Mouse (Mus musculus) CH12.LX (cell line): Measurements from ENCODE around the gene Nat9. TPM values are rescaled to one million over a fixed set of nuclear protein-coding genes. Genes with fewer than 3 reads are reported as not detected.

ENCODE experiments used
- DNase-seq: peaks from one replicate; pipeline ENCODE4 v3.0.0-alpha.2; 2013; ENCODE audit errors: extremely low read depth
- H3K27ac ChIP-seq: 2 replicates; pipeline ENCODE4 v1.5.1; 2012; ENCODE audit warnings: low read depth, mild to moderate bottlenecking, control low read depth, moderate library complexity; ENCODE audit not compliant: insufficient read depth
- H3K27me3 ChIP-seq: replicated peaks from 2 replicates; pipeline ENCODE3; 2012; ENCODE audit warnings: inconsistent platforms
- H3K36me3 ChIP-seq, 2 experiments: replicated peaks in 1 of 2; 2 replicates each; pipeline versions ENCODE3 to v1.6.1; 2012; ENCODE audit warnings: inconsistent platforms in 1 of 2, low read length in 1 of 2, mild to moderate bottlenecking in 1 of 2, mixed read lengths in 1 of 2, moderate library complexity in 1 of 2; ENCODE audit not compliant: control insufficient read depth in 1 of 2, insufficient read depth in 1 of 2
- H3K4me1 ChIP-seq, 2 experiments: 2 replicates each; pipeline ENCODE4 v1.6.1; 2012; ENCODE audit warnings: inconsistent platforms in 1 of 2, moderate library complexity in 1 of 2; ENCODE audit not compliant: insufficient read depth in 2 of 2, control insufficient read depth in 1 of 2
- H3K4me2 ChIP-seq: 2 replicates; pipeline ENCODE4 v1.6.1; 2012; ENCODE audit warnings: low read depth, mild to moderate bottlenecking, control low read depth; ENCODE audit not compliant: poor library complexity, insufficient read depth, severe bottlenecking
- H3K4me3 ChIP-seq, 3 experiments: fragments of 150-350 bp in 1 of 3; sonication (generic) in 1 of 3; replicated peaks in 1 of 3; 2 replicates each; pipeline versions ENCODE3 to v1.5.1; 2011 to 2012; ENCODE audit warnings: low read depth in 2 of 3, low read length in 2 of 3, mild to moderate bottlenecking in 2 of 3, moderate library complexity in 2 of 3, control low read depth in 1 of 3, improper control_type of control experiment in 1 of 3, inconsistent platforms in 1 of 3, mixed read lengths in 1 of 3; ENCODE audit not compliant: poor library complexity in 1 of 3
- H3K79me2 ChIP-seq: replicated peaks from 2 replicates; pipeline ENCODE4 v1.6.1; 2012; ENCODE audit warnings: mild to moderate bottlenecking, moderate library complexity; ENCODE audit not compliant: control insufficient read depth, poor library complexity, insufficient read depth, severe bottlenecking; ENCODE audit errors: extremely low read depth
- H3K9ac ChIP-seq: 2 replicates; pipeline ENCODE4 v1.6.1; 2012; ENCODE audit warnings: low read depth, mild to moderate bottlenecking, control low read depth, moderate library complexity; ENCODE audit not compliant: insufficient read depth
- H3K9me3 ChIP-seq: replicated peaks from 2 replicates; pipeline ENCODE3; 2012; ENCODE audit warnings: low read length, inconsistent platforms, mixed read lengths
- CHD2 ChIP-seq: IDR thresholded peaks from 2 replicates; pipeline ENCODE4 v1.6.1; 2011; ENCODE audit warnings: low read length, improper control_type of control experiment
- CTCF ChIP-seq, 2 experiments: IDR thresholded peaks in 1 of 2; conservative IDR thresholded peaks in 1 of 2; 2 replicates each; pipeline ENCODE4 v1.5.1; 2011 to 2012; ENCODE audit warnings: low read depth in 2 of 2, low read length in 2 of 2, improper control_type of control experiment in 1 of 2, inconsistent platforms in 1 of 2, mild to moderate bottlenecking in 1 of 2, moderate library complexity in 1 of 2
- E2F4 ChIP-seq: IDR thresholded peaks from 2 replicates; pipeline ENCODE4 v1.6.1; 2011; ENCODE audit warnings: low read depth, low read length, improper control_type of control experiment; ENCODE audit not compliant: insufficient replicate concordance
- JUN ChIP-seq: IDR thresholded peaks from 2 replicates; pipeline ENCODE4 v1.6.1; 2011; ENCODE audit warnings: low read depth, mild to moderate bottlenecking, low read length, improper control_type of control experiment, moderate library complexity; ENCODE audit not compliant: insufficient read depth
- KAT2A ChIP-seq: IDR thresholded peaks from 2 replicates; pipeline ENCODE4 v1.6.1; 2012; ENCODE audit warnings: low read length, improper control_type of control experiment, inconsistent platforms; ENCODE audit not compliant: insufficient replicate concordance
- MAZ ChIP-seq: IDR thresholded peaks from 2 replicates; pipeline ENCODE4 v1.6.1; 2012; ENCODE audit warnings: low read depth, mild to moderate bottlenecking, inconsistent platforms, low read length, improper control_type of control experiment, moderate library complexity
- NRF1 ChIP-seq: IDR thresholded peaks from 2 replicates; pipeline ENCODE4 v1.6.1; 2014; ENCODE audit warnings: low read depth, mild to moderate bottlenecking, inconsistent platforms, low read length, improper control_type of control experiment, moderate library complexity
- PAX5 ChIP-seq: IDR thresholded peaks from 2 replicates; pipeline ENCODE4 v1.6.1; 2012; ENCODE audit warnings: low read length, inconsistent platforms, mixed read lengths
- POLR2AphosphoS2 ChIP-seq: IDR thresholded peaks from 2 replicates; pipeline ENCODE4 v1.6.1; 2011; ENCODE audit warnings: low read depth, low read length, improper control_type of control experiment
- SIN3A ChIP-seq: IDR thresholded peaks from 2 replicates; pipeline ENCODE4 v1.6.1; 2012; ENCODE audit warnings: low read length, improper control_type of control experiment, inconsistent platforms
- SMC3 ChIP-seq: IDR thresholded peaks from 2 replicates; pipeline ENCODE4 v1.6.1; 2011; ENCODE audit warnings: low read depth, low read length, improper control_type of control experiment
- TBP ChIP-seq: conservative IDR thresholded peaks from 2 replicates; pipeline ENCODE4 v1.6.1; 2011; ENCODE audit warnings: low read depth, low read length, improper control_type of control experiment
- TCF12 ChIP-seq: IDR thresholded peaks from 2 replicates; pipeline ENCODE4 v1.6.1; 2014; ENCODE audit warnings: low read depth, mild to moderate bottlenecking, inconsistent platforms, low read length, improper control_type of control experiment
- UBTF ChIP-seq: IDR thresholded peaks from 2 replicates; pipeline ENCODE4 v1.6.1; 2012; ENCODE audit warnings: low read depth, mild to moderate bottlenecking, inconsistent platforms, low read length, improper control_type of control experiment, moderate library complexity
- USF1 ChIP-seq: IDR thresholded peaks from 2 replicates; pipeline ENCODE4 v1.6.1; 2014; ENCODE audit warnings: low read depth, mild to moderate bottlenecking, inconsistent platforms, low read length, improper control_type of control experiment
- USF2 ChIP-seq: conservative IDR thresholded peaks from 2 replicates; pipeline ENCODE4 v1.6.1; 2011; ENCODE audit warnings: low read depth, low read length, improper control_type of control experiment
- ZC3H11A ChIP-seq: IDR thresholded peaks from 2 replicates; pipeline ENCODE4 v1.6.1; 2012; ENCODE audit warnings: low read depth, mild to moderate bottlenecking, inconsistent platforms, low read length, improper control_type of control experiment
- ZNF384 ChIP-seq: IDR thresholded peaks from 2 replicates; pipeline ENCODE4 v1.6.1; 2012; ENCODE audit warnings: low read depth, low read length, improper control_type of control experiment, inconsistent platforms
- dilution Hi-C: fragments of 300-500 bp; cut with MboI; formaldehyde crosslinking; loops from 2 replicates; pipeline ENCODE4 v1.14.3; 2020; ENCODE audit warnings: low sequenced_read_pairs; ENCODE audit not compliant: extremely low pct_unique_long_range_greater_than_20kb, extremely low pct_ligation_motif_present
- in situ Hi-C: fragments of 300-500 bp; cut with MboI; formaldehyde crosslinking; loops from 3 replicates; pipeline ENCODE4 v1.14.3; 2019; ENCODE audit warnings: low sequenced_read_pairs, low pct_ligation_motif_present, low pct_unique_long_range_greater_than_20kb, mixed read lengths
- polyA plus RNA-seq: library from polyadenylated mRNA; unstranded; fragments of >175 nt; gene quantifications from 2 replicates; pipeline ENCODE4 v1.2.1, GENCODE M21; 2012; ENCODE audit warnings: low read depth; ENCODE audit not compliant: insufficient read length
- total RNA-seq, 2 experiments: library from RNA; depleted of rRNA; stranded (reverse); fragments of 300-350 nt in 1 of 2; fragments of >200 nt in 1 of 2; gene quantifications; 2 replicates each; pipeline ENCODE4 v1.2.3; 2012 to 2014

The Nat9 gene
- total and polyA plus RNA-seq, 3 experiments: 24.1 to 74.0 (median 30.6) TPM

GRCm38 (mm10) chr11:115223451-115223850 is 35.8 kb upstream of the Nat9 start:
- Histone ChIP-seq H3K4me2 (no peak overlapping the region), H3K9ac (no peak overlapping the region), H3K79me2 (no peaks in the 10 kb centered on the region), H3K9me3 (no peaks in the 10 kb centered on the region), H3K36me3 (peaks cover 8 to 61% of the 10 kb centered on the region in 2 experiments), H3K27ac (no peak overlapping the region), H3K4me1 (peaks cover 3 to 42% of the 10 kb centered on the region in 2 experiments; a peak in 2 of 4 replicates), H3K4me3 (no peak overlapping the region), H3K27me3 (no peaks in the 10 kb centered on the region)
- dilution Hi-C loops: no loop called here
- no peak for DNase-seq
- in situ Hi-C loops: no loop called here
- TF ChIP-seq UBTF (no peak), CTCF (conservative IDR thresholded peaks at IDR 0.05 in 1 of 2, IDR thresholded peaks at IDR 0.05 in 1 of 2; ENCODE audit: low read depth in 2 of 2, low read length in 2 of 2) (no peak), E2F4 (no peak), TBP (no peak), ZNF384 (no peak), KAT2A (no peak), MAZ (no peak)

- in situ Hi-C loops: no loop called here
- no peaks in the 10 kb centered on the region for H3K9me3 ChIP-seq
- H3K4me1 ChIP-seq: peaks cover 3 to 33% of the 10 kb centered on the region in 2 experiments; a peak in 2 of 4 replicates
- no peak overlapping the region for H3K4me2 ChIP-seq
- peaks cover 8 to 59% of the 10 kb centered on the region in 2 experiments for H3K36me3 ChIP-seq
- TF ChIP-seq NRF1 (no peak), USF2 (no peak), POLR2AphosphoS2 (no peak), CHD2 (no peak), JUN (no peak), USF1 (no peak), PAX5 (no peak), SMC3 (no peak), SIN3A (no peak), UBTF (no peak), ZC3H11A (no peak), TCF12 (no peak)
- TF ChIP-seq, all 38 proteins: peak for 0
- Histone ChIP-seq H3K27ac (no peak overlapping the region), H3K79me2 (no peaks in the 10 kb centered on the region), H3K4me3 (no peak overlapping the region), H3K27me3 (no peaks in the 10 kb centered on the region), H3K9ac (no peak overlapping the region)
- dilution Hi-C loops: no loop called here
- DNase-seq: no peak
Observed at GRCm38 (mm10) chr11:115222570-115222969, 34.9 kb upstream of the Nat9 start.
